Mouse (Mus musculus) testis, adult 2 months (tissue): Measurements from ENCODE around the gene Ppib.

Source experiments
- CTCF ChIP-seq: fragments of 200-500 bp; IDR thresholded peaks from 2 replicates; pipeline ENCODE4 v1.5.1; 2012; ENCODE audit warnings: low read depth, mild to moderate bottlenecking, inconsistent platforms, low read length, moderate library complexity; ENCODE audit not compliant: control insufficient read depth, insufficient read depth, insufficient replicate concordance
- POLR2A ChIP-seq: fragments of 200-500 bp; IDR thresholded peaks from 2 replicates; pipeline ENCODE4 v1.6.1; 2012; ENCODE audit warnings: low read depth, mild to moderate bottlenecking, inconsistent platforms, low read length, moderate library complexity; ENCODE audit not compliant: control insufficient read depth

GRCm38 (mm10) chr9:66043241-66043640 is 16.8 kb upstream of the Ppib start:
- TF ChIP-seq CTCF (no peak), POLR2A (no peak)
